Mouse (Mus musculus) retina, postnatal 7 days (tissue): ENCODE results near the gene Kcnab3.

Experiments
- DNase-seq: peaks from one replicate; pipeline ENCODE4 v3.0.0-alpha.2; 2012; ENCODE audit warnings: low read depth, low spot score

Kcnab3 gene

DNA sequence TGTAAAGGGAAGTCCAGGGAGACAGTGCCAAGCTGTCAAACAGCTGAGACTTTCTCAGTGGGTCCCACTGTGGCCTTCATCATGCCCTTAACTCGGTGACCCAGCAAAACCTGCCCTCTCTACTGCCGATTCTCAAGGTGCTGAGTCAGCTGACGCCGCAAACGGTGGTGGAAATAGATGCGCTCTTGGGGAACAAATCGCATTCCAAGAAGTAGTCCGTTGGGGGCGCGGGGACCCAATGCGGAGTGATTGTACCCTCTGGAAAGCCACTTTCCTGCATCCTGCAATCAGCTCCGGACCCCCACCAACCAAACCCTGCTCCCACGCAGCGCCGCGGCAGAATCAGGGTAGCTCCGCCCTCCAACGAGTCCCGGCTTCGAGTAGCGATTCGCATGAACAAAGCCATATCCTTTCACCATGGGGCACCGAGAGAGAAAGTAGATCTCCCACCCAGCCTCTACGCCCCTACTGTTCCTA, 5.9 kb downstream of the Kcnab3 start:
- peak; percentile 68 for DNase-seq

DNA sequence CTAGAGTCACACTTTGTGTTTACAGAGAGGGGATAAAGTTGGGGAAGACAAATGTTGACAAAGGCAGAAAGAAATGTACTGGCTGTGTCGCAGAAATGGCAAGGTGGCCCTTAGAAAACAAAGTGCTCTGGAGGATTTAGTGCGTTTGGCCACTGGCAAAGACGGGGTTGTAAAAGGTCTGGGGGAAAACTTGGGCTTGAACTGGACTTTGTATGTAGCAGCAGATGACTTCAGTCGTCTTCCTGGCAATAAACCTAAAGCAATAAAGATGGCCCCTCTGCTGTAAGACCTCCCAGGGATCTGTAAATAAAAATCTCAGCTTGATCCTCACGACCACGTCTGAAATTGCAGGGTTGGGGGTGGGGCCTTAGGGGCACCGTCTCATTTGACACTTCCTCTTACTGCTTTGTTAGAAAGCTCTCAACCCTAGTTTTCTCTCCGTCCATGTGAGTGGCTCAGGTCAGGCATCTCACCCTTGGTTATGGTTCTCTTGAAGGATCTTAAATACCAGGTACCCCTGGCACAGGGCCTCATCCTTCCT, 6.7 kb downstream of the Kcnab3 start:
- DNase-seq = no peak

DNA sequence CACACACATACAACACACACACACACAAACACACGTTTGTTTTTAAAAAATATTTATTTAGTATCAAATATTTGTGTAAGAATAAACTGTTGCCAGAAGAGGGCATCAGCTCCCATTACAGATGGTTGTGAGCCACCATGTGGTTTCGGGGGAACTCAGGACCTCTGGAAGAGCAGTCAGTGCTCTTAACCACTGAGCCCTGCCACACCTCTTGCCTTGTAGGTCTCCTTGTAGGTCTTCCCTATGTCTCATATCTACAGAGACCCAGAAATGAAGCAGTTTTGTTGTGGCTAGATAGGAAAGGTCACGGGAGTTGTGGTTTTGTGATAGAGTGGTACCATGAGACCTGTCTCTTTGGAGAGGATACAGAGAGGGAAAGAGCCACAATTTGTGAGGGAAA, 7.9 kb downstream of the Kcnab3 start:
- DNase-seq = no peak

DNA sequence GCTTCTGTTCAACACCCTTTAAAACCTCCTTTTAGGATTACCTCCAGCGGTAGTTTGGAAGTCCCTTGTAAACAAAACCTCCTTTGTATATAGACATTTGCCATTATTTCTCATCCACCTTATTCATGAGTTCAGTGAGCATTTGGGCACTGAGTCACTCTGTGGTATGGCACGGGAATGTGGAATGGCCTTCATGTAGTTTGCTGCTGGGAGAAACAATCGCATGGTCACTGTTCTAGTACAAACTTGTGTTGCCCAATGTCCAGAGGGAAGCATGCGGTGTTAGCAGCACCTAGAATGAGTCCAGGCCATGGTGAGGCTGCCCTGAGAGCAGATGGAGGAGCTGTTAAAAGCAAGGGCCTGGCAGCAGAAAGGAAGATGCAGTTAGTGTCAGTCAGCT, 8.7 kb downstream of the Kcnab3 start:
- no peak for DNase-seq

DNA sequence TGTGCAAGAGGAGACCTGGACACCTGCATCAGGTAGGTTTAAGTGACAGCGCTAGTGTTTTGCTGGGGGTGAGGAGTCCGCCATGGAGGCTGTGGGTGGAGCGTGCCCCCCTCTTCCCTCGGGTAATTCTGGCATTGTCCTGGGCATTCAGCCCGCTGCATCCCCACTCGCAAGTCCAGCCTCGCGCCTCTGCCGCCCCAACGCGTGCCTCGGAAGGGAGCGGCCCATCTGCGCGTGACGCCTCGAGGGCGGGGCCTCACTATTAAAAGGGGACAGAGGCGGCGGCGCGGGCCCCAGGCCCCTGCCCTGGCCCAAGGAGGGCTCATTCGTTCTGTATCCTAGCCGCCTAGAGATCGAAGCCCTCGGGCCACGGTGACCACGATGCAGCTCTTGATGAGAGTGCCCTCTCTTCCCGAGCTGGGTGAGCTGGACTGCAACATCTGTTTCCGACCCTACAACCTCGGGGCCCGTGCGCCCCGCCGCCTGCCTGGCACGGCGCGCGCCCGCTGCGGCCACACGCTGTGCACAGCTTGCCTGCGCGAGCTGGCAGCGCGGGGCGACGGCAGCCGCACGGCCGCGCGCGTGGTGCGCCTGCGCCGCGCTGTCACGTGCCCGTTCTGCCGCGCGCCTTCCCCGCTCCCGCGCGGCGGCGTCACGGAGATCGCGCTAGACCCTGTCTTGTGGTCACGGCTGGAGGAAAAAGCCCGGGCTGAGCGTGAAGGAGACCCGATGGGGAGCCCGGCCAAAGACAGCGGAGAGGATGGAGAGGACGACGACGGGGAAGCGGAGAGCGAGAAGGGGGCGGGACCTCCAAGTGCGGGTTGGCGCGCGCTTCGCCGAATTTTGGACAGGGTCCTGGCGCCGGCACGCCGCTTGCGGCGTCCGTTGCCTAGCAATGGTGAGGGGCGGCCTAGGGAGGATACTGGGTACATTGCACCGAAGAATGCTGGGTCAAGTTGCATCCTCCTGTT, 14.4 kb downstream of the Kcnab3 start, which contains the start of gene Rnf227:
Rnf227 (plus strand) TSS at position 301 of the 971 bp plus-strand sequence.
- peak; percentile 74 for DNase-seq

DNA sequence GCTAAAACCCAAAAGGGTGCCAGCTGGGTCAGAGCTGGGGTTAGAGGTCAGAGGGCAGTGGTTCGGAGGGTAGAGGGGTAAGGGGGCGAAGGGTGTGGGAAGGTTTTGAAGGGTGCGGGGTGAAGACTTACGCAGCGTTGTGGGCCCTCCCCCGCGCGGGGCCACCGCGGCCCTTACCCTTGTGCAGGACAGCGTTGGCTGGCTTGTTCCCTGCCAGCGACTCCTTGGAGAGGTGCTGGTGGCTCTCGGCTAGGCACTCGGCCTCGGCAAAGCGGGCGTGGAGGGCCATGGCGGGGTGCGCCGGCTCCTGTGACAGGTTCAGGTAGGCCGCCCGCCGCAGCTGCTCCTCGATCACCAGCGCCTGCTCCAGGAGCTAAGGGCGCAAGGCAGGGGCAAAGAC, 20.4 kb downstream of the Kcnab3 start:
- DNase-seq = no peak

DNA sequence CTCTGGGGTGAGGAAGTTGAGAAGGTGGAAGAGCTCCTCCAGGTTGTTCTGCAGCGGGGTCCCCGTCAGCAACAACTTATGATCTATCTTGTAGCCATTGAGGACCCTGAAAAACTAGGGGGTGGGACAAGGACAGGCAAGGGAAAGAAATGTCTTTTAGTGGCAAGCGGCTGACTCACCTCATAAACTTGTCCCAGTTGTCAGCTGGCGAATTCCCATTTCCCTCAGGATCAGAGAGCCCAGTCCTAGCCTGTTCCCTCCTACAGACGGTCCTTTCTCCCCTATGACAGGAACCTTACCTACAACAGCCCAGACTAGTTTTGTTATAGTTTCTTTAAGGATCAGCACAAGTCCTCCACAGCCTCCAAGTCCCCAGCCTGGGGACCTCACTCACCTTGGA, 30.5 kb downstream of the Kcnab3 start:
- DNase-seq = no peak

DNA sequence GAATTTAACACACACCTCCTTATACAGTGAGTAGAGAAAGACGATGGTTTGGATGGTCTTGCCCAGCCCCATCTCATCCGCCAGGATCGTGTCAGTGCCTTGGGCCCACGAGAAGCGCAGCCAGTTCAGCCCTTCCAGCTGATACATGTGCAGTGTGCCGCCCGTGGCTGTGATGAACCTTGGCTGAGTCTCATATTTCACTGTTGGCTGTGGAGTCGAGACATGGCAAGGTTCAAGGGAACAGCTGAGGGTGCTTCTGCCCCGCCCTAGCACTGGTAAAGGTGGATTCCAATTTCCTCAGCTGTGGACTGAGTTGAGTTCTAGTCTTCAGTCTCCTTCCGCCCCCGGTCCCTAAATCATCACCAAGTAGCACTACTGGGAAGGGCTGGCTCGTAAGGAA, 31.6 kb downstream of the Kcnab3 start:
- DNase-seq = no peak

DNA sequence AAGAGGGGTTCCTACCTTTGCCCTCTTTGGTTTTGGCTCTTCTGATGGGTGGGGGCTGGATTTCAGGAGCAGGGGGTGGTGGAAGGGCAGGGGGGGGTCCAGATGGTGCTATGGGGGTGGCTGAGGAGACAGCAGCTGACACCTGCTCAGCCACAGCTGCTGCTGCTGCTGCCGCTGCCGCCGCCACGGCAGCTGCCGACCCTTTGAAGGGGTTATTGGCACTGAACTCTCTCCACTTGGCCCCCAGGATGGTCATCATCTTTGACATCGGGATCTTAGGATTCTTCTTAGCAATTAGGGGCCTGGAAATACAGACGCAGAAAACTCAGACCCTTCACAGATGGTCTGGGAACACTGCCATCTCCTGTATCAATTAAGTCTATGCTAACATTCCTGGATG, 36.0 kb downstream of the Kcnab3 start:
- no peak for DNase-seq

DNA sequence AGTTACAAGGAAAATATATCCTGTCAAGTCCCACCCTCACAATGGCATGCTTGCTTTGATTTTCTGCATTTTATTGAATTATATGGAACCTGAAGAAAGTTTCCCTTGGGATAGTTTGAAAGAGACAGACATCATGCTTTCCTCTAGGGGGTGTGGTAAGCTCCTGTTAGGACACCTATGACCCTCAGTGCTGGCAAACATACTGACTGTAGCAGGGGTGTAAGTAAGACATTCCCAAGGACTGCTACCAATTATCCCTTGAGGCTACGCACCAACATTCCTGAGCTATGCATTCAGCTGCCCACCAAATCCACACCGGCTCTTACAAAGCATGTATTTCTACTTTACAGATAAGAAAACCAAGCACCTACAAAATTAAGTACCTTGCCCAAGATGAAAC, 36.4 kb downstream of the Kcnab3 start:
- no peak for DNase-seq

DNA sequence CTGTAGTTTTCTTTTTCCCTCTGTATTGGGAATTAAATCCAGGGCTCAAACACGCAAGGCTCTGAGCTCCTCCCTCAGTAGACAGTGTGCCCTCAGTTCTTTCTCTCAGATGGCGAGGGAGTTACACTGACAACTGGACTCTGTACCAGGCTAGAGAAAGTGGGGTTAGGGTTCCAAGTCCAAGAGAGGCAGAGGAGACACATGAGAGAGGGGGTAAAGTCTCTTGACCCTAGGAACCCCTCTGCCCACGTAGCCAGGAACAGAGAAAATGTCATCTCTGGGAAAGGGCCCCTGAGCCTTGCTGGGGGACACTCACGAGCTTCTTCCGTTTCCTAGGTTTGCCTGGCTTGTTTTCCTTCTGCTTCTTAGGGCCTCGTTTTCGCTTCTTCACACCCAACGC, 38.3 kb downstream of the Kcnab3 start:
- DNase-seq = no peak

DNA sequence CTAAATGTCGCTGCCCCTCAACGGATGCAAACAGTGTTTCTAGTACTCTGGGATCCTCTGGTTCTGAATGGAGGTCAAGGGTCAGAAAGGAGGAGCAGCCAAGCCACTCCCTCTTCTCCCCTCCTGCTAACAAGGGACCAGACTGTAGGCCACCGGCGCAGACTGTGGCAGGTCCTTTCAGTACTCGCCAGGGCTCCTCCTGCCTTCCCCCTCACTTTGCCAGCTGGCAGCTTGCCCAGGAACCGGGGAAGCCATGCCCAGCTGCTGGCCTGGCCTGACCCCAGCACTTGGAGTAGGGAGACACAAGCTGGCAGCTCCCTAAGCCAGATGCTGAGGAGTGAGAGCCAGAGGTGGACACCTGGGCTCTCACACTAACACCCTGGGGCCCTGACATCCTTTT, 38.9 kb downstream of the Kcnab3 start:
- peak; percentile 87 for DNase-seq

DNA sequence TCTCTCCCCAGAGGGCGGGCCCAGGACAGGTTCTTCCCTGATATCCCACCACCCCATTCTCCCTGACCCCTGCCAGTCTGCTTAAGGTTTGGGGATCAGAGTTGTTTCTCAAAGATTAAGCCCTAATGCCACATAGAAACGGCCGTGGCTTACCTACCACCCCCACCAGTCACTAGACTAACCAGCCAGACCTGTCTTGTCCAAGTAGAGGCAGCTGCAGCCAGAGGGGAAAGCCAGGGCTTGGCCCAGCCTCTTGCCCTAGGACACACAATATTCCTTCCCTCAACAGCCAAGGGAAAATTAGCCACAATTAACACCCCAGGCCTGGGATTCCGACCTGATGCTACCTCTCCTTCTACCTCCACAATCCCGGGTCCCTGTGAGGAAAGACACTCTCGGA, 39.7 kb downstream of the Kcnab3 start:
- DNase-seq = no peak

DNA sequence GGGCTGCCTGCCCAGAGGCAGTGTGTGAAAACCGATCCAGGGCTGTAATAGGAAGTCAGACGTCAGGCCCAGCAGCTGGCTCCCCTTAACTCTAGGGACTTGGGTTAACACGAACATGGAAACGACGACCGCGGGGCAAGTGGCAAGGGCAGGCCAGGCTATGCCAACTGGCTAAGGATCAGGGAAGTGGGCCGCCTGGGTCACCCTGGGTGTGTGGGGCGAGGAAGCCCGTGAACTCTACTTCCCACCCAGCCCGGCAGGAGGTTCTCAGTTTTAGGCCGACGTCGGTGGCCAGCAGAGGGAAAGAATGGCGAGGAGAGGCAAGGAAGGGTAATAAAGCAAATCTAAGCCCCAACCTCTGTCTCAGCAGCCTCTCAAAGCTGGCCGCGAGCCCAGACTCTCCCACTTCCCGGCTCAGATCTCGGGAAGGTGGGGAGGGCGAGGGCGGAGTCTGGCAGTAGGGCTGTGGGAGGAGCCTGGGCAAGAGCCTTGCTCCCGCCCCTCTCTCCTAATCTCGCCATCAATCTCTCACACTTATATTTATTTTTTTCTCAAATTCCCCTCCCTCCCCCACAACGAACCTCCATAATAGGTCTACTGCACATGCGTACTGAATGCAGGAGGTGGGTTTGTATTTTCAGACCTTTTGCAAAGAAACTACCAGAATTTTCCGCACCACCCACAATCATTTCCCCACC, 40.2 kb downstream of the Kcnab3 start:
- peak; percentile 88 for DNase-seq

DNA sequence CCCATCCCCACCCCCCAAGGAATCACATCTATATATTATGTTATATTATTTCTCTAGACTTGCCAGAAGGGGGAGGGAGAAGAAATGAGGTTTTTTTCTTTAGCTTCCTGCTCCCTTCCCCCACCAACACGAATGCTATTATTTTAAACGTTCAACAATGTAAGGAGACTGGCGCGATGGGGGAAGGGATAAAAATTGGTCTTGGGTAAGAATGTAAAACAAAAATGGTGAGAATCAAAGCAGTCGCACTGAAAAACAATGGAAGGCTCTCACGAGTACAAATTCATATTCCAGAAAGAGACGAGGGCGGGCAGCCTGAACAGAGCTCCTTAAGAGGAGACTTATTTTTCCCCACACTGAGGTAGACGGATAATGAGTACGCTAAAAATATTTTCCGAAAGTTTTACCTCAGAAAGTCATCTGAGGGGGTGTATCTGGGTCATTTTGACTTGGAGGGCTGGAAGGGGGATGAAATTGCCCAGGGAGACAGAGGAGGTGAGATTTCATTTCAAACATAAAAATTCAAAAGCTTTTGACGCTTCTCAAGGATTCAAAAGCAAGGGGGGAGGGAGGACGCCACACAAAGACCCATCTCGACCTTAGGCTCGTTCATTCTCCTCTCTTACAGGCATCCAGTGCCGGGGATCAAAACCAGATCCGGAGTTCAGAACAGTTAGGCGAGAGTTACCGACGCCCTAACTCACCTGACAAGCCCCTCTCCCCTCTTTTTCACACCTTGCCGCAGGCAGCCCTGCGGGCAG, 41.0 kb downstream of the Kcnab3 start:
- DNase-seq = no peak

DNA sequence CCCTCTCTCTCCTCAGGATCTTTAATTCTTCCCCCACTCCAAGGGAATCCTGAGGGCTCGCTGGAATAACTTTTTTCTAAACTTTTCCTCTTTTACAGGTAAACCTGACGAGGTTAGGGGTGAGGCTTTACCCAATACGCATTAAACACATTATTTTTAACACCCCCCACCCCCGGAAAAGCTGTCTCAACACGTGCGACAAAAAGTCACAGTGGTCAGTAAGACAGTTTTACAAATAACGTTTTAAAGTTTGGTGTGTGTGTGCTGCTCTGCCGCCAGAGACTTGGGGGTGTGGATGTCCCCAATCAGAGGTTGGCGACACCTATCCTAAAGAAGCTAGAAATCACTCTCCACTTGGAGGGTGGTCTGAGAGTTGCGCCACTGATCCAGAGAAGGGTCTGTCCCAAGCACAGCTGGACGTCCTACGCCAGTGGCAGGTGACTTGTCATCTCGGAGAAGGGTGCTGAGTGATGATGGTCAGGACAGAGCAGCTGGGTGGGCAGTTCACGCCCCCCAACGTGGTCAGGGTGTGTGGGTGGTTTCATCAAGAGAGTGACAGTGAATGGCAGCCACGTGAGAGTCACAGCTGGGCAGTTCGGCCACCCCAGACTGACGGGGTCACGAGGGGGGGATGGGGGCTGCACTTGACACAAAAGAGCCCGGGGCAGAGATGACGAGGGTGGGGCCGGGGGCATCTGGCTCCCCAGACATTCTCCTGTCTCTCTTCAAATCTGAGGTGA, 41.7 kb downstream of the Kcnab3 start:
- no peak for DNase-seq

DNA sequence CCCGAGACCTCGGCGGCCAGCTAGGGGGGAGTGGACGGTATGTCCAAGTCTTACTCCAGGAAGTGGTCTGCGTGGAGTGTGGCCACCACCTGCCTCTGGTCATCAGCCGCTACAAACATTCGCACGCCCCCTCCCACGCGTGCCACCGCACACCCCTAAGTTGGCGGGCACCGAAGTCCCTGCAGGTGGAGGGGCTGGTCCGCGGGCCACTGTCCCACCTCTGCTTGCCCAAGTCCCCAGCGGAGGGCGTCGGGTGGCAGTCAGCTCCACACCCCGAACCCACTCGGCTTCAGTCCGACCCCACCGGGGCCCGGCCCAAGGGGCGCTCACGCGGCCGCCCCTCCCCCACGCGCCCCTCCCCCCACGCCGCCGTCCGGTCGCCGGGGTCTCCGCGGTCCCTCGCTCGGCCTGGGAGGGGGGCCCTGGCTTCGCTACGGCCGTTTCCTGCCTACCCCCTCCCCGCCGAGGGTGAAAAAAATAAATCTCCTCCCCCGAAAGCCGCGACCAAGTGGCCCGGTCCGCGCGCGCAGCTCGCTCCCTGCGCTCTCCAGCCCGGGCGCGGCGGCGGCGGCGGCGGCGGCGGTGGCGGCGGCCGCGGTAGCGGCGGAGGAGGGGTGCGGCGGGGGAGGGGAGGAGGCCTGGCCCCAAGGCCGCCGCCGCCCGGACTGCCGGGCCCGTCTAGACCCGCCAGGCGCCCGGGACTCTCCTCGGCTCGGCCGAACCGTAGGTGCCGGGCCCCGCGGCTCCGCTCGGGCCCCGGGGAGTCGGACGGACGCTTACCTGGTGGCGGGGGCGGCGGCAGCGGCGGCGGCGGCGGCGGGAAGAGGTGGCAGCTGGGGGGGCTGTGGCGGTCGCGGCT, 42.5 kb downstream of the Kcnab3 start:
- DNase-seq = peak; percentile 49

DNA sequence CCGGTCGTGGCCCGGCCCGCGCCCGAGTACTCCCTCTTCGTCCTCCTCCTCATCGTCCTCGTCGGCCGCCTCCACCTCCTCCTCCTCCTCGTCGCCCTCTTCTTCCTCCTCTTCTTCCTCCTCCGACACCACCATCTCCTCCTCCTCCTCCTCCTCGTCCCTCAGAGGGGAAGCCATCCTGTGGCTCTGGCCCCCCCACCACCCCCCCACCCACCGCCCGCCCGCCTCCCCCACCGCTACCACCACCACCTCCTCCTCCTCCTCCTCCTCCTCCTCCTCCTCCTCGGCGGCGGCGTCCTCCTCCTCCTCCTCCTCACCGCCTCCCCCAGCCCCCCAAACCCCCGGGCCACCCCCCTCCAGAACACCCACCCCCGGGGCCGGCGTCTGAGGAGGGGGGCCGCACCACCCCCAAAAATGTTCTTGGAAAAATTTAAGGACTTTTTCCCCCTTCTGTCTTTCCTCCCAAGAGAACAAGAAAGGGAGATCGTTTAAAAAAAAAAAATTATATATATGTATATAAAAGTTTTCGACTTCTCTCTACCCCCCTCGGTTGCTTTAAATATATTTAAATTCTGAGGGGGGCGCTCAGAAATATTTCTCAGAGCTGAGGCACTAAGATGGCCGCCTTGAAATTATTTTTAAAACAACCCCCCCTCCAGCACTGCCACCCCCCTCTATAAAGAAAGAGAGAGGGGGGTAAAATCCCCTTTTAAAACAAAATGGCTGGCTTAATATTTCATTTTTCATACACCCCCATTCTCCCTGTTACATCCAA, 43.3 kb downstream of the Kcnab3 start, which contains the start of gene Chd3:
Chd3 (minus strand) TSS at position 192 of the 775 bp plus-strand sequence.
- no peak for DNase-seq
